Mouse (Mus musculus) olfactory bulb, adult 2 months (tissue): ENCODE data around the gene Ust.

Experiments used
- CTCF ChIP-seq: fragments of 200-500 bp; IDR thresholded peaks from 2 replicates; pipeline ENCODE4 v1.5.1; 2012; ENCODE audit warnings: low read depth, mild to moderate bottlenecking, low read length, moderate library complexity; ENCODE audit not compliant: insufficient read depth
- POLR2A ChIP-seq: fragments of 200-500 bp; IDR thresholded peaks from 2 replicates; pipeline ENCODE4 v1.6.1; 2012; ENCODE audit warnings: mild to moderate bottlenecking, low read depth, low read length, moderate library complexity; ENCODE audit not compliant: insufficient read depth

DNA sequence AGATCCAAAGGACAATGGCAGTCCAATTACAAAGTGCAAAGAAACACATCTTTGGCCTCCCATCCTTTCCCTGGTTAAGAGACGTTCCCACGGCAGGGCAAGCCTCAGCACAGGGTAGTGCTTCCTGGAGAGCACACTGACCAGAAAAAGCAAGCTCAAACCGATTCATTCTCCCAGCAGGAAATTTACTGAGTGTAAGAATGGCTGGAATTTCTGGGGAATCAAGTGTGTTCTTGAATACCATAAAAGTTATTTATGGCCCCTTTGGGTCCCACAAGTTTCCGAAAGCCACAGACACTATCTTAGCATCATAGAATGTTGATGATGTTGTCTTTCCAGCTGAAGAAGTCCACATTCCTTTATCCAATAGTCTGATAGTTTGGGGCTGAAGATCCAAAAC, 258.9 kb downstream of the Ust start:
- TF ChIP-seq CTCF, result no peak
- TF ChIP-seq POLR2A, result no peak
